ENCODE assay signal across 8 mouse cellular contexts in genomic region chr3:152211731-152212279, GRCm38 (mm10). TPM values are rescaled to one million over a fixed set of nuclear protein-coding genes. Genes with fewer than 3 reads are reported as not detected.
A peak's percentile ranks its signal among the peaks of the same experiment; 100 is the strongest.
DNase-seq lines count a peak whose midpoint lies in the region; ATAC-seq and TF ChIP-seq lines count a peak whose summit lies in the region.

No protein-coding gene starts in this region.

- no peaks in the 10 kb centered on the region for H3K9me3 ChIP-seq in forebrain, embryonic 12.5 days

- peaks cover 24% of the 10 kb centered on the region for H3K36me3 ChIP-seq in forebrain, embryonic 12.5 days (replicated peaks)
- peaks cover 11% of the 10 kb centered on the region for H3K36me3 ChIP-seq in small intestine, adult 2 months (ENCODE audit: control insufficient read depth, insufficient read depth, low read length)

- peak; percentile 85 for DNase-seq in heart, adult 11 months
- no peak for DNase-seq in heart, postnatal 14 days
- DNase-seq in CD8-positive naive resting alpha-beta T cell, adult 2 months (ENCODE audit: low read depth in 2 of 2, low spot score in 2 of 2): peak; percentile 41 to 53
- peak; percentile 8 for DNase-seq in liver
- DNase-seq in cerebellum, adult 9-10 months: no peak
- no peak for DNase-seq in gastrocnemius, postnatal 36 days

- H3K4me3 ChIP-seq in forebrain, embryonic 12.5 days (replicated peaks): peak overlapping the region; percentile 97
- H3K4me3 ChIP-seq in small intestine, adult 2 months (ENCODE audit: low read depth, low read length): peak overlapping the region; percentile 71

- ATAC-seq in forebrain, embryonic 12.5 days (ENCODE audit: low FRiP score): no peak

- 0 out of 2 replicates have a peak overlapping the region, but pooled peaks have one; percentile 42 for H3K27ac ChIP-seq in forebrain, embryonic 12.5 days
- H3K27ac ChIP-seq in small intestine, adult 2 months (ENCODE audit: insufficient read depth, low read depth, low read length): peak overlapping the region; percentile 17; the same call in 1 of the 2 replicates

- no peaks in the 10 kb centered on the region for H3K27me3 ChIP-seq in forebrain, embryonic 12.5 days
- no peaks in the 10 kb centered on the region for H3K27me3 ChIP-seq in small intestine, adult 2 months (ENCODE audit: control insufficient read depth, insufficient read depth, low read length)

- H3K4me2 ChIP-seq in forebrain, embryonic 12.5 days: peak overlapping the region; percentile 94

- 54% methylated on average over 7 of the region's 7 CpGs for WGBS in forebrain, embryonic 12.5 days
- 2% methylated on average over 7 of the region's 7 CpGs for WGBS in small intestine, adult 2 months

- TF ChIP-seq POLR2A in small intestine, adult 2 months (IDR thresholded peaks at IDR 0.05; ENCODE audit: low read depth, low read length): no peak

- TF ChIP-seq CTCF in small intestine, adult 2 months (IDR thresholded peaks at IDR 0.05; ENCODE audit: extremely low read depth, insufficient read length, insufficient replicate concordance, low read depth, low read length): no peak

- H3K4me1 ChIP-seq in forebrain, embryonic 12.5 days: peaks cover 31% of the 10 kb centered on the region
- peaks cover 5% of the 10 kb centered on the region; the same call in 1 of the 2 replicates for H3K4me1 ChIP-seq in small intestine, adult 2 months (ENCODE audit: control insufficient read depth, insufficient read depth, insufficient read length, low read length)

- intact Hi-C loops in heart, postnatal 14 days (cut with DNase I): loop anchor here (2.0 to 10.0 kb wide), 3 partner anchors 19 to 297 kb away; no protein-coding TSS in a partner anchor
- intact Hi-C loops in gastrocnemius, postnatal 36 days (cut with DNase I): loop anchor here (2.0 kb wide), 1 partner anchor 101 kb away; no protein-coding TSS in a partner anchor

- peak overlapping the region; percentile 100 for H3K9ac ChIP-seq in forebrain, embryonic 12.5 days

RNA-seq across cellular contexts. Expression of gene Fubp1, which starts 1.6 kb away (rescaled TPM):
- total RNA-seq in heart, postnatal 14 days (2021): 10 to 100 TPM; 68.1 to 80.6 TPM
- 437 and 443 TPM in 2 replicates for polyA plus RNA-seq in forebrain, embryonic 12.5 days (2016; fragmentation: Nextera tagmentation; extraction: Ambion mirVana)
- polyA plus RNA-seq in small intestine, adult 2 months (2012; rRNA removed): 9.3 and 18.4 TPM in 2 replicates
- total RNA-seq in gastrocnemius, postnatal 36 days (2021): 10 to 100 TPM; 21.5 to 30.1 TPM

RNA-seq across cellular contexts. Expression of gene Dnajb4, which starts 1.7 kb away (rescaled TPM):
- total RNA-seq in heart, postnatal 14 days (2021): 10 to 100 TPM; 74.3 to 80.3 TPM
- polyA plus RNA-seq in forebrain, embryonic 12.5 days (2016; fragmentation: Nextera tagmentation; extraction: Ambion mirVana): 26.6 and 28.7 TPM in 2 replicates
- 0.48 and 1.4 TPM in 2 replicates for polyA plus RNA-seq in small intestine, adult 2 months (2012; rRNA removed)
- 10 to 100 TPM; 46.6 to 52.2 TPM for total RNA-seq in gastrocnemius, postnatal 36 days (2021)

RNA-seq across cellular contexts. Expression of gene Gipc2, which starts 45.8 kb away (rescaled TPM):
- 1 to 10 TPM; 2.1 to 2.9 TPM for total RNA-seq in heart, postnatal 14 days (2021)
- 1.4 and 2.1 TPM in 2 replicates for polyA plus RNA-seq in forebrain, embryonic 12.5 days (2016; fragmentation: Nextera tagmentation; extraction: Ambion mirVana)
- 52.0 and 121 TPM in 2 replicates for polyA plus RNA-seq in small intestine, adult 2 months (2012; rRNA removed)
- total RNA-seq in gastrocnemius, postnatal 36 days (2021): under 1 TPM; 0.20 to 0.69 TPM

RNA-seq across cellular contexts. Expression of gene Nexn, which starts 54.3 kb away (rescaled TPM):
- 100 to 1,000 TPM; 297 to 301 TPM for total RNA-seq in heart, postnatal 14 days (2021)
- 3.4 and 6.3 TPM in 2 replicates for polyA plus RNA-seq in forebrain, embryonic 12.5 days (2016; fragmentation: Nextera tagmentation; extraction: Ambion mirVana)
- polyA plus RNA-seq in small intestine, adult 2 months (2012; rRNA removed): 0.05 TPM in 1 of 2 replicates, not detected in the other
- total RNA-seq in gastrocnemius, postnatal 36 days (2021): 100 to 1,000 TPM; 345 to 363 TPM

Comparison
In these comparisons a context has a peak if more than half of its experiments do, and no peak if none do; other contexts are left out.
1. DNase-seq: peak in heart, adult 11 months (single experiment), CD8-positive naive resting alpha-beta T cell, adult 2 months (2 of 2) and liver (single experiment); none in heart, postnatal 14 days (0 of 2), cerebellum, adult 9-10 months (single experiment) and gastrocnemius, postnatal 36 days (0 of 2).